Mouse (Mus musculus): ENCODE measurements at regions not wholly inside any gene's neighbourhood (a gene's known extent, or its start where the extent isn't known, plus 50 kb on each side); places are given as distances from the start of the nearest gene placed in this dataset.

DNA sequence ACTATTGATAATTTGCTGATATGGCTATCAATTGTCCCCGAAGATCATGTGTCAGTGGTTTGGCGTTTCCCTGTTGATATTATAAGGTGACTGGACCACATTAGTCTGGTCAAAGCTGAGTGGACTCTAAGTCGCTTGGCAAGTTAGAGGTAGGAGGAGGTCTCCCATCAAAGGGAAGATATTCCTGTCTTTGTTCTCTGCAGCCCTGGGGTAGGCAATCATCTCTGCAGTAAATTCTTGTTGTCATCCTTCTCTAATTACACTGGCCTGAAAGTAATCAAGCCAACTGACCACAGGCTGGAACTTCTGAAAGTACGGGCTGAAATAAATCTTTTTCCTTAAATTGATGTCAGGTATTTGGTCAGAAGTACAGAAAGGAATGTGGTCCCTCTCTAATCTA lies 652.3 kb upstream of the N6amt1 start:
- ATAC-seq (ENCODE audit: extremely low read depth, insufficient number of reproducible peaks, low FRiP score, poor library complexity, severe bottlenecking) = no peak

DNA sequence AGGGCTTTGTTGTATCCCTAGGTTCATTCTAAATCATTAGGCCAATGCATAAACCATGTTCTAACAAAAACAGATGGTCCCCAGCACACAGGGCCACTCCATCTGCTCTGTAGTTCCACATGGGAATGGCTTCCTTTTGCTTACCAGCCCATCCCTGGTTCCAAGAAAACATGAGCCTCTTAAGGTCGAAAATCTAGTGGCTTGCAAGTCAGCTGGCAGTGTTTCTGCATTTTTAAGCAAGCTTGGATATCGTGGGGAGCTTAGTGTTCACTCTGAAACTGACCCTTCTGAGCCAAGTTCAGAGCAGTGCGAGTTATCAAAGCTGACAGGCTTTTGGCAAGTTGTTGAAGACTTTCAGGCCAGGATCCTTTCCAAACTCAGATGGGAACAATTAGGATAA lies 659.5 kb upstream of the N6amt1 start:
- no peak for ATAC-seq (ENCODE audit: extremely low read depth, insufficient number of reproducible peaks, low FRiP score, poor library complexity, severe bottlenecking)

DNA sequence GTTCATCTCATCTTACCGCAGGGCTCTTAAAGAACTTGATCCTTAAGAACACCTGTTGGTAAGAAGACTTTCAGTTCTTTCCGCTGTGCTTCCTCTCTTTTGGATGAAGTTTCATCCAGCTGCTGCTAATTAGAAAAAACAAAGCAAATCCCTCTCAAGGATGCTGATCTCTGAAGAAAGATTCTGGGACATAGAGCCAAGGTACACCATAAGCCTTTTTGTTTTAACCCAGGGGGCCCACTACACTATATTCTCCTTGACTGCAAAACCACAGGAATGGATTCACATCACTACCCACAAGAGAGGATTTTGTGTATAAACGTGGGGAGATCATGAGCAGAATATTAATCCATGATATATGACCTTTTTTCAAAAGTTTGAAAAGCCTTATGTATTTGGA lies 694.8 kb upstream of the N6amt1 start:
- ATAC-seq (ENCODE audit: extremely low read depth, insufficient number of reproducible peaks, low FRiP score, poor library complexity, severe bottlenecking) = no peak

DNA sequence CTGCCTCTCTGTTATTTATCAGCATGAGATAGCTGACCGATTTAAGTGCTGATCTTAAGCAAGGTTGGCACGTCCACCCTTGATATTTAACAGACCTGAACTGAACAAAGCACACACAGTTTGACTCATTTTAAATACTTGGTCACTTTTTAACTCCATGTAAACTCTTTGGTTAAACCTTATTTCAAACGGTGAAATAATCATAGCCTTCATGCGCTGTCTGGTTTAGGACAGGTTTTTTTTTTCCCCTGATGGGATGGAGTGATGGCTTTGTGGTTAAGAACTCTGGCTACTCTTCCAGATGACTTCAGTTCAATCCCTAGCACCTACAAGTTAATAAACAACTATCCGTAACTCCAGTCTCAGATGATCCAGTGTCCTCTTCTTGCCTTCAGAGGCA lies 706.7 kb upstream of the N6amt1 start:
- no peak for ATAC-seq (ENCODE audit: extremely low read depth, insufficient number of reproducible peaks, low FRiP score, poor library complexity, severe bottlenecking)

DNA sequence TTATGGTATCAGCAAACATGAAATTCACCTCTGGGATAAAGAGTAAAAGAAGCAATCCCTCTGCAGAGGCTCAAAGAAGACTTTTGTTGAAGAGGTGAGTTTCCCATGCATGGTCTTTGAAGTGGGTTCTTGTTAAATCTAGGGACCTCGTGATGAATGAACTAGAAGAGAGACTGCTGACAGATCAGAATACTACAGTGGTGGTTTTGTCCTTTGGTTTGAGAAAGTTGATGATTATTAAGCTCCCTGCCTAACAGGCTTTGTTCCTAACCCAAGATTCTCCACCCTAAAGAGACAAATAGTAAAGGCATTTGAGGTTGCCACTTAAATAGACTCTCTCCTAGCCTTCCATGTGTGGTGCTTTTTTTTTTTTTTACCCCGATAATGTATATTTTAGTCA lies 707.2 kb upstream of the N6amt1 start:
- ATAC-seq (ENCODE audit: extremely low read depth, insufficient number of reproducible peaks, low FRiP score, poor library complexity, severe bottlenecking) = no peak

DNA sequence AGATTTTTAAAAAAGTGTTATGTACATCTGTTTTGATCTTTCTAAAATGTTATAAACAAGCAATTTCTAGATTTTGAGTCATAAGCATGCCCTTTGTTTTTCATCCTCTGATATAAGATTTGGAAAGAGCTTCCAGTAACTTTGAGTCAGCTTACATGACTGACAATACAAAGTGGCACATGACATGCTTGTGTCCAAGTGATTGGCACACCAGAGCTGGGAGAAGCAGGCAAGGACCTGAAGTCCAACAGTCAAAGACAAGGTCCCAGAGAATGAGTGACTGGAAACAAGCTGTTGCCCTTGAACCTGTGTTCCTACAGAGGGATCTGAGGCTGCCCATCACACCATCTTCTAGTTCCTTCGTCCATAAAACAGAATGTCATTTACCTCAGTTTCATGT lies 708.5 kb upstream of the N6amt1 start:
- no peak for ATAC-seq (ENCODE audit: extremely low read depth, insufficient number of reproducible peaks, low FRiP score, poor library complexity, severe bottlenecking)

DNA sequence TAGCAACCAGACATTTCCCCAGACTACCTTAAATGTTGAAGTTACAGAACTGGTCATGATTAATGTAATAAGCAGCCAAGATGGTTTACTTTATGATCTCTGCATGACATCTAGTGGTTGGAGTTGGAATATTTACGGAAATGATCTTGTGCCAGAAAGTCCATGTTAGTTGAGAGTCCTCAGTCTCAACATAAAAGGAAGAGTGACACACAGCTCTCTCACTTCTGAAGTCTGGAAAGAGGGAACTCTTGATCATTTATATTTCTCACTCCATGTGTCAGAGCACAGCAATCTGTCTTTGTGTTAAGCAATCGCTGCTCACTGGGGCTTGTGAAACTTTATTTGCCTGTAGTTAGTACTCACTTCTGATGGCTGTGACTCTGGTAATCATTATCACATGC lies 709.1 kb upstream of the N6amt1 start:
- no peak for ATAC-seq (ENCODE audit: extremely low read depth, insufficient number of reproducible peaks, low FRiP score, poor library complexity, severe bottlenecking)

DNA sequence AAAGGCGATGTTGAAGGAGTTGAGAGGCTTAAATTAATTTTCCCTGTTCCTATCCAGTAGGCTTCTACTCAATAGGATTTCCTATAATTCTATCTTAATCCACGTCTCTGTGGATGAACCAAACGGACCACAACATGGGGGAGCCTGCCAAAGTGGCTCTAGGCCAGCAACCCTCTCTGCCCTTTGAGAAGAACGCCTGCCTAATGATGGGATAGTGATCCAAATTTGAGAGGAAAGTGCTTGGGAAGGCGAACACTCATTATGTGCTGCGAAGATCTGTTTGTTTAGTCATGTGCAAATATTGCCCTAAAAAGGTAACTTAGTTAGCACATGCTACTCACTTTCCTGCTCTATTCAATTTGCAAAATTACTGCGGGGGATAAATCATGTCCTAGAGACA lies 702.5 kb upstream of the Adamts5 start:
- no peak for ATAC-seq (ENCODE audit: extremely low read depth, insufficient number of reproducible peaks, low FRiP score, poor library complexity, severe bottlenecking)

DNA sequence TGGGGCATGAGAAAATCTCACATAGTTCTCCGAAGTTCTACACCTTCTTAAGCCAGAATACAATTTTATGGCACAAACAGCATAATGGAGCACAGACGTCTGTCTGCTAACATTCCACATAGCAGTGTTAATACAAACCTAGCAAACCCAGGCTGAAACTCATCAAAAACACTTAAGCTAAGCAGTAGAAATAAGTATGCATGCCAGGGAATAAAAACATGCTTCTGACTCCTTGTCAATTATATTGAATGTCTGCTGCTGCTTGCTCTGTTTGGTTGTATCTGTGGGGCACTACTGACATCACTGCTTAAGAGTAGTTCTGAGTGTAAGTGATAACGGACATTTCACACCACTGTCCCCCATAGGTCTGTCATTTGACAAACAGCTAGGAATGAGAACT lies 693.4 kb upstream of the Adamts5 start:
- no peak for ATAC-seq (ENCODE audit: extremely low read depth, insufficient number of reproducible peaks, low FRiP score, poor library complexity, severe bottlenecking)

DNA sequence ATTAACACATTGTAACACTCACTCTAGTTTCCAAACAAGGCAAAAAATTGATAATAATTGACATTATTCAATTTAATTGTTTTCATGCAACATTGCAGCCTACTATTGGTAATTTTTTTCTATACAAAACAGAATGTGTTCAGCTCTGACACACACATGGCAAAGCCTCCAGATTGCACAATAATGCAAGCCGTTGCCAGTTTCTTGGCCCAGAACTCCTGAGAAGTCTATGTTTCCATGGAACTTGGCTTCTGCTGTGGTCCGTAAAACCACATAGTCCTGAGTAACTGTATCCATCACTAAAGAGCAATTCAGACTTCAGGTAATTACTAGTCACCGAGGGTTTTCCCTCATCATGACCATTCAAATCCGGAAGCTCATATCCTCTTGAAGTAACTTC lies 684.4 kb upstream of the Adamts5 start:
- ATAC-seq (ENCODE audit: extremely low read depth, insufficient number of reproducible peaks, low FRiP score, poor library complexity, severe bottlenecking) = no peak

DNA sequence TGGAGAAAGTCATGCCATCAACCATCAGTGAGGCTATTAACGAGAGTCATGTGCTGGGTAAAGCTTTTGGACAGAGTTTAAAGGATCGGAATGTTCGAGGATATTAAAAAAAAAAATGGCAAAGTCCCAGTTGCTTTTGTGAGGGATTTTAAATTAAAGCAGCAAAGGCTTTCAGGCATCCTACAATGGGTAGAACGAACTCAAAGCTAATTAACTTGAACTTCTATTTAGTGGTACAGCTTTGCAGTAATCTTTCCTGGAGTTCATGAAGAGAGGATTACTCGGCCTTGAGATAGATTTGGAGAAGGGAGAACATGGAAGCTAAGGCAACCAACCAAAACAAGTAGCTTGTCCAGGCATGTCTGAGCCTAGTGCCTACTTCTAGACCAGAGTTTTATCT lies 676.7 kb upstream of the Adamts5 start:
- ATAC-seq (ENCODE audit: extremely low read depth, insufficient number of reproducible peaks, low FRiP score, poor library complexity, severe bottlenecking) = no peak

DNA sequence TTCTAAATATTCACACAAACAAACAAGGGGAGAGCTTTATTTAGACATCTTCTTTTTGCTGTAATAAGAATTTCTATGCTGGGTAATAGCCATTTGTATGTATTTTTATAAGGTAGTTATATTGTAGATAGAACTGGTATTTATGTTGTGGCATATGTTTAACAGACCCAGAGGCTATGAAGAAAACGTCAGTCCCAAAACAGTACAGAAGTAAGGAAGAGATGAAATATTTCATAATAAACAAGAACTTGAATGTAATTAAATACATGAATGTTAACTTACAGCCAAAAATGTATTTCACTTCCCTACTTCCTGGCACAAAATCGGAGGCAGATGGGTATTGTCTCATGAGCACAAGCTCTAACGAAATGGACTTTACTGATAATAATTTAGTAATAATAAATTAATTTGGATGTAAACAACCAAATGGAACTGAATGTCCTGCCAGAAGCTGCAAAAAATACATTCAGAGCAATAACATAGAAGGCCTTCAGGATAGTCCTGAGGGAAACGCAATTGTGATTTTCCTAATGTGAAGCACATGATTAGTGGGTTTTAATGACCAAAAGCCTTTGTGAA lies 645.9 kb upstream of the Adamts5 start:
- no peak for ATAC-seq (ENCODE audit: extremely low read depth, insufficient number of reproducible peaks, low FRiP score, poor library complexity, severe bottlenecking)

DNA sequence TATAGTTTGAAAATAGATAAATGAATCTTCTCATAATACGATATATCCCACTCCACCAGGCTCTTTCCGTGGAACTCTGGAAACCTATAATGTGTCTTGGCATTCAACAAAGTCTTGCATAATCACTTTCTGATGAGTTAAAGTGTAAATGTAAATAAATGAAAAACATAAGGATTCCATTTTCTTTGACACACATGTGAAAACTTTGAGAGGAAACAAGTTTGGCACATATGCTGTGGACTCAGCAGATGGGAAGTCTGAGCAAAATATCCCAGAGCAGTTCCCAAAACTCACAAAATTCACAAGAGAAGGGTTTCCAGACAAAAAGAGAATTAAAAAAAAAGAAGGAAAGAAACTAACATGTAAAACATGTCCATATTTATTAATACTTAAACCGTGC lies 645.3 kb upstream of the Adamts5 start:
- no peak for ATAC-seq (ENCODE audit: extremely low read depth, insufficient number of reproducible peaks, low FRiP score, poor library complexity, severe bottlenecking)

DNA sequence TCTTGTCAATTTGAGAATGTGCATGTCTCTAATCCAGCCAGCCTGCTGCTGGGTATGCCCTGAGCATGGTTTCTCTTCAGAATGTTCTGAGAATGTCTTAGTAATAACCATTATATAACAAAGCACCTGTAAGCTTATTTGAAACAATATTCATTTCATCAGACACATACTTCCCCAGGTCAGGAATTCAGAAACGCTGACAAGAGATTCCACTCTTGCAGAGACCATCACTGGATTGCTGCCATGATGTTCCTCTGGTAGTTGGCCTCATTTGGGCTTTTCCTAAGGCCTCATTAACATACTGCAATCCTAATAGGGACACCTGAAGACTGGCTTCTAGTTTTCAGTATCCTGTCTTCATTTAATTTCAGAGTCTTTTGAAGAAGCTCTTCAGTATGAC lies 642.5 kb upstream of the Adamts5 start:
- ATAC-seq (ENCODE audit: extremely low read depth, insufficient number of reproducible peaks, low FRiP score, poor library complexity, severe bottlenecking) = no peak

DNA sequence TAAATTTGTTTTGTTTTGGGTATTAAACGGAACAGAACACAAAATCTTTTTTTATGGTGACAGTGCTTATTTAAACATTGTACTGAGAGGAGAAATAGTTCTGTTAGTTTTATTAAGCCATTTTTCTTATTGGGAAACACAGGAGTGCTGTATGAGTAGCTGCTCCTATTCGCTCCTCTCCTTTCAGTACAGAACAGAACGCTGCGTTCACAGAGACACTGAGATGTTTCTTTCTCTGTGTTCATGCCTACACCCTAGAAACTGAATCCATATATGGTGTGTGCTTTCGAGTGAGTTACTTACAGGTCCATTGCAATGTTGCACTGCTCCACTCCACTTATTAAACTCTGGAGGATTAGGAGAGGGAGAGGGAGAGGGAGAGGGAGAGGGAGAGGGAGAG lies 634.9 kb upstream of the Adamts5 start:
- ATAC-seq (ENCODE audit: extremely low read depth, insufficient number of reproducible peaks, low FRiP score, poor library complexity, severe bottlenecking) = no peak

DNA sequence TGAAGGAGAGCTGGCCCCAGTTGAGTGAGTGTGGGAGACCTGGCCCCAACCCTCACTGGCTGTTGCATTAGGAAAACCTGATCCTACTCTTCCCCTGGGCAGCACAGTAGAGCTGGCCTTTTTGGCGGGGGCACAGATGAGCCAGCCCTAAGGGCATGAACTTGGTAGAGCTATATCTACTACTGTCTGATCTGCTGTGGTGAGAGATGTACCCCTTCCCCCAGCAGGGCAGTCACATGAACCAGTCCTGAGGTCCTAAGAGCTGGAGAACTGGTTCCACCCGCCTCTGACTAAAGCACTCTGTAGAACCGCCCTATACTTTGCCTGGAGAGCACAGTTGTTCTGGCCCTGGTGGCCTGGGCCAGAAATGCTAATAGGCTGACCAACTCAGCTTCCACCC lies 622.5 kb upstream of the Adamts5 start:
- no peak for ATAC-seq (ENCODE audit: extremely low read depth, insufficient number of reproducible peaks, low FRiP score, poor library complexity, severe bottlenecking)

DNA sequence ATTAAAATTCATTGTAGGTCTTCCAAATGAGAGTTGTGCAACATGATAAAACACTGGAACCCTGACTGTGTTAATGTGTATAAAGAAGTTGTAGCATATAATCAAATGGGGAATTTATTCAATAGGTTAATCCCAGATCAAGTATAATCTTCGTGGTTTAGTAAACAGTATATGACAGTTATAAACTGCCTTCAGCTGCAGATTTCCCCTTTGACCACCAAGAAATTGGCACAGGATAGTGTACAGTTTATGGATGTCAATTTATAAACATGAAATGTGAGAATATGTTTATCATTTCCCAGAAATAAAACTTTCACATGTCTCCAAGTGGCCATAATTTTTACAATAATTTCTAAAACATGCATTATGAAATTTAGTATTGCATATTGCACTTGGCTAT lies 615.3 kb upstream of the Adamts5 start:
- no peak for ATAC-seq (ENCODE audit: extremely low read depth, insufficient number of reproducible peaks, low FRiP score, poor library complexity, severe bottlenecking)

DNA sequence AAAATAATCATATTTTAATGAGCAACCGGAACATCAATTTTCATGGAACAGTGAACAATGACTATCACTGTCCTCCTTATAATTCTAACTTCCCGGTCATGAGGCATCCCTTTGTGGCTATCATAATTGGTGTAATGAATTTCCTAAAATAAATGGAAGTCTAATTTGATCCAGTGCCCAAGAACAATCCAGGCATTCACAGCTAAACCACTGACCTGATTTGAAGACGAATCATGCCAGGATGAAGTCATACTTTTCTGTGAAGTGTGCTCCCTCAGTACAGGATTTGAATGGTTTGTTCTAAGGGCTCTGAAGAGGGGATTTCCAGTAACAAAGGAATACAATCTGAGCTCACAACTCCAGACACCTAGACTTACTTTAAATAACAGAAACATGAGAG lies 614.5 kb upstream of the Adamts5 start:
- no peak for ATAC-seq (ENCODE audit: extremely low read depth, insufficient number of reproducible peaks, low FRiP score, poor library complexity, severe bottlenecking)

DNA sequence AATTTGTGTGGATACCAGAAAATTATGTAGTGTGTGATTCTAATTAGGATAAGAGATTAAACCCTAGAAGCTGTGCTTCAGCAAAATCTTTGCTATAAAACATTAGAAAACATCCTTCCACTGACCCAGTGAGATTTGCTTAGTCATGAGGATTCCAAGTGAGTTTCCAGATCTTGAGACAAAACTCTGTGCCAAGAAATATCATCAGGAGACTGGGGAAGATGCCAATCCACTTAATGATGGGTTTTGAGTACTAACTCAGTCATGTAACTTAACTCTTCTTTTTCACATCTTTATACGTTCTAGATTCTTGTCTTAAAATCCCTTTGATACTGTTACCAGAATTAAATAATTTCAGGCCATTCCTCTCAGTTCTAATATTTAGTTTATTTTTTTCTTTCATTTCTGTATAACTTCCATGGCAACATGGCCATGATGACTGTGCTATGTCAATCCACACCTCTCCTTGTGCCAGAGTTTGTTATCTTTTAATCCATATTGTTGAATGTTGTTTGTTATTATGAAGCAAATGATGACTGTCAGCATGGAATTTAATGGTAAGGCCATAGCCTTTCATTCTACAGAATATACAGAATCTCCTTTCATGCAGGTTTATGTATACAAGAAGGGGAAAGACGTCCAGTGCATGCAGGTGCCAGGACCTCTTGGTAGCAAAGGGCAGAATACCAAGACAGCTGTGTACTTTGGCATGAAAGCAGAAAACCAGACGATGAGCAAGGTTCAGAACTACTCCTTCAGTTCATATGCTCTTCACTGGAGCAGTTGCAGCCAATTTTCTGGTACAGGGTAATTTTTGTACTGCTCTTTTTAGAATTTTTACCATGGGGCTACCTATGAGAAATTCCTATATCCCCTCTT lies 599.7 kb upstream of the Adamts5 start:
- no peak for ATAC-seq (ENCODE audit: extremely low read depth, insufficient number of reproducible peaks, low FRiP score, poor library complexity, severe bottlenecking)

DNA sequence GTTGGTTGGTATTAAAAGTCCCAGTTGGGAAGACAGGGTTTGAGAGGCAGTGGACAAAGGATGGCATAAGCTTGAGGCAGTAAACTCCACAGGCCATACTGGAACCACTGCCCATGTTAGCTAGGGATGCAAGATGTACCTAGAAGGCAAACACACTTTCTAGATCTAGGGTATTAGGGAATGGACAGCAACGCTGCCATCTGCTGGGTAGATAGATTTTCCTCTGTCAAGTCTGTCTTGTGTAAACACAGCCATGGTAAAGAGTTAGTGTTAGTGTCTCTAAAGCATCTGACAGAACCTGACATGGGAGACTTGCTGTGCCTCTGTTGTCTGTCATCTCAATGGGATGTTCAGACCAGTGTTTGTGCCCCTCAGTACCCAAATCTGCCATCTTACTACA lies 573.5 kb upstream of the Adamts5 start:
- ATAC-seq (ENCODE audit: extremely low read depth, insufficient number of reproducible peaks, low FRiP score, poor library complexity, severe bottlenecking) = no peak

Data from neutrophil, adult 5-6 weeks (primary cell).